Mouse (Mus musculus) G1E (cell line): ENCODE data around the gene Gm20661. TPM values are rescaled to one million over a fixed set of nuclear protein-coding genes. Genes with fewer than 3 reads are reported as not detected.
"Not testable (repeated sequence)": the region's sequence is repeated elsewhere in the genome, so short reads cannot be mapped to it uniquely, and the experiment has no call there.

Experiments used
- ATAC-seq: 2 replicates; pipeline ENCODE4 v1.8.0; 2016; ENCODE audit warnings: mild to moderate bottlenecking; ENCODE audit not compliant: insufficient number of reproducible peaks, poor library complexity, low FRiP score, severe bottlenecking; ENCODE audit errors: extremely low read depth
- DNase-seq: peaks from one replicate; pipeline ENCODE4 v3.0.0; 2012; ENCODE audit warnings: low spot score
- H3K27me3 ChIP-seq: 2 replicates; pipeline ENCODE4 v1.6.1; 2012; ENCODE audit warnings: mild to moderate bottlenecking, low read length, inconsistent platforms; ENCODE audit not compliant: insufficient read depth
- H3K36me3 ChIP-seq: replicated peaks from 2 replicates; pipeline ENCODE3; 2012; ENCODE audit warnings: mild to moderate bottlenecking, inconsistent platforms
- H3K4me1 ChIP-seq: 2 replicates; pipeline ENCODE4 v1.6.1; 2012; ENCODE audit warnings: low read depth, low read length, inconsistent platforms, mixed read lengths; ENCODE audit not compliant: insufficient read depth
- H3K4me3 ChIP-seq: 2 replicates; pipeline ENCODE4 v1.5.1; 2012; ENCODE audit warnings: low read depth, mild to moderate bottlenecking, inconsistent platforms, low read length, moderate library complexity, mixed read lengths
- H3K9me3 ChIP-seq: replicated peaks from 2 replicates; pipeline ENCODE4 v1.6.1; 2012; ENCODE audit warnings: inconsistent platforms
- CTCF ChIP-seq: IDR thresholded peaks from 2 replicates; pipeline ENCODE4 v1.5.1; 2012; ENCODE audit warnings: low read depth, low read length, inconsistent platforms, mixed read lengths
- GATA1 ChIP-seq: IDR thresholded peaks from 2 replicates; pipeline ENCODE4 v1.6.1; 2012; ENCODE audit warnings: borderline replicate concordance, low read length, inconsistent platforms, mixed read lengths
- GATA2 ChIP-seq: IDR thresholded peaks from 2 replicates; pipeline ENCODE4 v1.6.1; 2012; ENCODE audit warnings: low read depth, low read length, inconsistent platforms, borderline replicate concordance
- POLR2AphosphoS5 ChIP-seq: IDR thresholded peaks from 2 replicates; pipeline ENCODE4 v1.6.1; 2012; ENCODE audit warnings: low read depth, low read length, inconsistent platforms; ENCODE audit not compliant: insufficient replicate concordance
- TAL1 ChIP-seq: conservative IDR thresholded peaks from 2 replicates; pipeline ENCODE4 v1.6.1; 2012; ENCODE audit warnings: low read depth, low read length, inconsistent platforms, mixed read lengths
- polyA plus RNA-seq: library from polyadenylated mRNA; stranded (reverse); fragments of >175 nt; gene quantifications from 2 replicates; pipeline ENCODE4 v1.2.3, GENCODE M21; 2012
- total RNA-seq, 2 experiments: library from RNA; stranded (forward) in 1 of 2; stranded (reverse) in 1 of 2; fragments of 200-1000 nt in 1 of 2; fragments of >200 nt in 1 of 2; fragmentation: Nextera tagmentation in 1 of 2; gene quantifications; 2 replicates each; pipeline ENCODE4 v1.2.3; 2014 to 2017

The Gm20661 gene
- total and polyA plus RNA-seq, 3 experiments: 0.15 to 1.8 (median 0.75) TPM

- no peak for DNase-seq
- Histone ChIP-seq H3K4me3 (peak overlapping the region; percentile 96), H3K4me1 (peaks cover 29% of the 10 kb centered on the region), H3K9me3 (no peaks in the 10 kb centered on the region), H3K36me3 (peaks cover 17% of the 10 kb centered on the region), H3K27me3 (peaks cover 11% of the 10 kb centered on the region)
- TF ChIP-seq TAL1 (no peak), POLR2AphosphoS5 (no peak), CTCF (no peak), GATA2 (no peak), GATA1 (no peak)
- no peak for ATAC-seq
Measured at GRCm38 (mm10) chr9:108002778-108003530, 20.1 kb downstream of the Gm20661 start.

DNA sequence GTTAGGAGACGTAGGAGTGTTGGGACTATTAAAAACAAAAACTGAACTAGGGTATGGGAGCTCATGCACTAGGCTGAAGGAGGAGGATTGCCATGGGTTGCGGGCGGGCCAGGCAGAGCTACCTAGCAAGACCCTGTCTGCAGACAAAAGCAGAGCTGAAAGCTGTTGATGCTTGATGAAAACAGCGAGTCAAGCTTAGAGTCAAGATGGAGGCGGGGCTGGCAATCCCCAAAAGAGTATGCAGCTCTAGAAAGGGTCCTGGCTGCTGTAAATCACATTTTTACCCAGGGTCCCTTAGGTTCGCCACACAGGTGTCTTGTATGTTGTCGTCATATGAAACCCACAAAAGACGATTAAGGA, 20.7 kb downstream of the Gm20661 start:
- H3K36me3 ChIP-seq: peaks cover 22% of the 10 kb centered on the region
- H3K4me3 ChIP-seq: peak overlapping the region; percentile 96
- no peaks in the 10 kb centered on the region for H3K9me3 ChIP-seq
- ATAC-seq (no peak), DNase-seq (no peak)
- no peak for TF ChIP-seq GATA1
- no peak for TF ChIP-seq CTCF
- TF ChIP-seq GATA2: no peak
- TF ChIP-seq POLR2AphosphoS5: no peak
- TF ChIP-seq TAL1: no peak
- peaks cover 32% of the 10 kb centered on the region for H3K4me1 ChIP-seq
- H3K27me3 ChIP-seq: peaks cover 10% of the 10 kb centered on the region

DNA sequence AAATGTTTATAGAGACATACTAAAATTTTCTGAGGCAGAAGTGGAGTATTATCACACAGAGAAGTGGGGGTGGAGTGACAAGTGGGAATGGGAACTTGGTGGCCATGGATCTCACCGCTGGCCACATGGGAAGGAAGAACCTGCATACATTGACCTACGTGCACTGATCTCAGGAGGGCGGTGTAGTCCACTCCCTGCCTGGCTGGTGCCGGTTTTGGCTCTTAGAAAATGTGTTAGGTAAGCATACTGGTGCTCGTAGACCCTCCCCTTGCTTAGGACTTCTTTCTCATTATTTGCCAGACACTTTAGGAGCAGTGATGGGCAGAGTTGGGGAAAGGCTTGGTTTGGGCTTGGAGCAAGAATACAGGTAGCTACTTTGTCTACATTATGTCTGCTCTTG, 25.2 kb downstream of the Gm20661 start:
- no peak for DNase-seq
- no peaks in the 10 kb centered on the region for H3K27me3 ChIP-seq
- H3K36me3 ChIP-seq: peaks cover 40% of the 10 kb centered on the region
- H3K4me1 ChIP-seq: peaks cover 29% of the 10 kb centered on the region
- no peak overlapping the region for H3K4me3 ChIP-seq
- no peaks in the 10 kb centered on the region for H3K9me3 ChIP-seq
- no peak for ATAC-seq
- TF ChIP-seq POLR2AphosphoS5: no peak

DNA sequence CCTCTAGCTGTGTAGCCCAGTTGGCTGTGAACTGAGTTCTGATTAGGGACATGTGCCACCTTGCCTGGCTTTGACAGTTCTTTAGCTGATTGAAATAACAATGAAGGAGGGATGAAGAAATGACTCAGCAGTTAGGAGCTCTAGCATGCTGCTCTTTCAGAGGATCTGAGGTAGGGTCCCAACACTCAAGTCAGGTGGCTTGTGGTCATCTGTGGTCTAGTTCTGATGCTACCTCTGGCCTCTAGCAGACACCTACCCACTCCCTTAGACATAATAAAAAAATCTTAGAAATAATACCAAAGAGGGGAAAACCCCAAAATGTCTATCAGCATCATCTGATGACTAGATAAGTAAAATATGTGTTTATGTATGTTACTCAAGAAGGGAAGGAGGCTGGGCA, 27.5 kb downstream of the Gm20661 start:
- DNase-seq: no peak
- ATAC-seq: no peak
- no peak for TF ChIP-seq TAL1
- TF ChIP-seq POLR2AphosphoS5: no peak
- no peak for TF ChIP-seq CTCF
- TF ChIP-seq GATA1: no peak
- no peak for TF ChIP-seq GATA2
- Histone ChIP-seq H3K9me3 (no peaks in the 10 kb centered on the region), H3K4me1 (peaks cover 12% of the 10 kb centered on the region; the same call in 1 of the 2 replicates), H3K27me3 (no peaks in the 10 kb centered on the region), H3K4me3 (no peak overlapping the region), H3K36me3 (peaks cover 40% of the 10 kb centered on the region)

GRCm38 (mm10) chr9:108013577-108013976, 30.7 kb downstream of the Gm20661 start:
- not testable (repeated sequence) for H3K4me3 ChIP-seq, ATAC-seq, H3K27me3 ChIP-seq, DNase-seq, H3K9me3 ChIP-seq, H3K4me1 ChIP-seq
- peaks cover 47% of the 10 kb centered on the region for H3K36me3 ChIP-seq

GRCm38 (mm10) chr9:108017127-108017526, 34.3 kb downstream of the Gm20661 start:
- Histone ChIP-seq H3K4me3 (no peak overlapping the region), H3K27me3 (no peaks in the 10 kb centered on the region), H3K9me3 (no peaks in the 10 kb centered on the region), H3K36me3 (peaks cover 48% of the 10 kb centered on the region), H3K4me1 (no peaks in the 10 kb centered on the region)
- ATAC-seq (no peak), DNase-seq (no peak)
- TF ChIP-seq POLR2AphosphoS5 (no peak), CTCF (no peak), GATA1 (no peak), TAL1 (no peak), GATA2 (no peak)

- DNase-seq: no peak
- peaks cover 61% of the 10 kb centered on the region for H3K36me3 ChIP-seq
- H3K27me3 ChIP-seq: no peaks in the 10 kb centered on the region
- no peaks in the 10 kb centered on the region for H3K9me3 ChIP-seq
- H3K4me3 ChIP-seq: no peak overlapping the region
- no peak for TF ChIP-seq CTCF
- TF ChIP-seq TAL1: no peak
- TF ChIP-seq GATA1: no peak
- no peak for TF ChIP-seq POLR2AphosphoS5
- TF ChIP-seq GATA2: no peak
- no peak for ATAC-seq
- H3K4me1 ChIP-seq: no peaks in the 10 kb centered on the region
Measured at GRCm38 (mm10) chr9:108020741-108021140, 37.9 kb downstream of the Gm20661 start.
